Mouse (Mus musculus) forelimb bud, embryonic 11.5 days (tissue): ENCODE measurements at regions not wholly inside any gene's neighbourhood (a gene's known extent, or its start where the extent isn't known, plus 50 kb on each side); places are given as distances from the start of the nearest gene placed in this dataset.

Source experiments
- DNase-seq: peaks from one replicate; pipeline ENCODE4 v3.0.0-alpha.2; 2012; ENCODE audit warnings: low read depth, low spot score

DNA sequence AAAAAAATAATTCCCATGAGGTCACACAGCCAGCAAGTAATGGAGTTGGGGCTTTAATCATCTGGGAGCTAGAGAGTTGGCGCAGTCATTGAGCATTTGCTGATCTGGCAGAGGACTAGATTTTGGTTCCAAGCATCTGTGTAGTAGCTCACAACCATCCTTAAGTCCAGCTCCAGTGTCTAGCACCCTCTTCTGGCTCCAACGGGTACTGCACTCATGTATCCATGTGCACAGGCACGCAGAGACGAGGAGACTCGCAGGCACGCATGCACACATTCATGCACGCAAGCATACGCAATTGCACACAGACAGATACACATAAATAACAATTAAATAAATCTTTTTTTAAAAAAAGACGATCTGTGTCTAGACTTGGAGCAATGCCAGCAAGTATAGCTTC lies 455.5 kb upstream of the Tbx3 start:
- no peak for DNase-seq

DNA sequence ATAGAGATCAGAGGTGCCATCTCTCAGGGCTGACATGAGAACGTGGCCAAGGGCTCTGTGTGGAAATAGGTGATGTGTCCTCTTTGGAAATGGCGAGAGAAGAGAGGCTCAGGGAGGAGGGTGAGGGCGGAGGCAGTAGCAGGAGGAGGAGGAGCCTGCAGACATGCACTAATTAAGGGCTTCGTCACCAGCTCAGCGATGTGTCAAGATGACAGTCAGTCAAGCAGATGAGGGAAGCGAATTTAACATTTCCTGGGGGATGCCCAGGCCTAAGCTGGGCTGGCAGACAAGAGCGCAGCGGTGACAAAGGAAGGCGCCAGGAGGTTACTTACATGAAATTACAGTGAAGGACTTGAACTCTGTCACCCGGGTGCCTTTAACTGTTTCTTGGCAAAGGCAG lies 455.1 kb upstream of the Tbx3 start:
- DNase-seq: no peak

DNA sequence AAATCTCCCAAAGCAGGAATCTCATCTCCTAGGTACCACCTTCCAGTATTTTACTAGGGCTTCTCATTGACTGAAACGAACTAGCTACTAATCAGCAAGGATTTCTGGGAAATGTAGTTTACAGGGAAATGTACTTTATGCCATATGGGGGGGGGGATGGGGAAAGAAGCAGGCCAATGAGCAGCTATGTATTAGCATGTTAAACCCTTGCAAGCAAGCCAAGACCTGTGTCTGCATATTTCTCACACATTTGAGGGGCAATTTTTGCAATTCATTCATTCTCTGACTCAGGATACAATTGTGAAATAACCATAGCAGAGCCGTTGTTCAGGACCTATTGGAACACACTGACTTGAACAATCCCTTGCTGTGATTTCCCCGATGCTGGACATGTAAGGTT lies 454.3 kb upstream of the Tbx3 start:
- DNase-seq: no peak

DNA sequence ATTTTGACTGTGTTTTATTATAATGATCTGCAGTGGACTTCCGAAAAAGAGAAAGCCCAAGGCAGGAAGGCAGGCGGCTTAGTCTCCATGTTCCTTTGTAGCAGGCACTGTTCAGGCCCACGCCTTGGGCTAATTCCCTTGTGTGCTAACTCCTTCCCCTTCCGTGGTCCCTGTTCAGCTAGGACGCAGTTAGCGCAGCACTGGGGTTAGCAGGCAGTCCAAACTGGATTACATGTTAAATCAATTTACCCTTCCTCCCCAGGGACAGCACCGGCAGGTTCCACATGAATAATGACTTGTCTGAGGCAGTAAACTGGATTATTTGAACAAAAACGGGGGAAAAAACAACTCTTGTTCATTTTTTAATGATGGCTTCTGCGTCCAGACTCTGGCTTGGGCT lies 453.4 kb upstream of the Tbx3 start:
- peak; percentile 40 for DNase-seq

DNA sequence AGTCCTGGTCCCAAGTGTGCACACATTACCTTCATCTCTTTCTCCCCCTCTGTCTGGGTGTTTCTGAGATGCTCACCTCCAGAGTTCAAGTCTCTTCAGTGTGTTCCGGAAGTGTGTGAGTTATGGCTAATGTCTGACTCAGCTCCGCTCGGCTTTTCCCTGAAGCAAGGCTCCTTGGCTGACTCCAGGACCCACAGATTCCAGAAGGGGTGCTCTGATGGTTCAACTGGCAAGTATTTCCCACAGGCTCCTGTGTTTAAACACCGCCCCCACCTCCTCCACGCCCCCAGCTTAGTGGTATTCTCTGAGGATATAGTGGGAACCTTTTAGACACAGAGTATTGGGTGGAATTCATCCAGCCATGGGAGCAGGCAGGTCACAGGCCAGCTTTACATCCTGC lies 441.8 kb upstream of the Tbx3 start:
- no peak for DNase-seq

DNA sequence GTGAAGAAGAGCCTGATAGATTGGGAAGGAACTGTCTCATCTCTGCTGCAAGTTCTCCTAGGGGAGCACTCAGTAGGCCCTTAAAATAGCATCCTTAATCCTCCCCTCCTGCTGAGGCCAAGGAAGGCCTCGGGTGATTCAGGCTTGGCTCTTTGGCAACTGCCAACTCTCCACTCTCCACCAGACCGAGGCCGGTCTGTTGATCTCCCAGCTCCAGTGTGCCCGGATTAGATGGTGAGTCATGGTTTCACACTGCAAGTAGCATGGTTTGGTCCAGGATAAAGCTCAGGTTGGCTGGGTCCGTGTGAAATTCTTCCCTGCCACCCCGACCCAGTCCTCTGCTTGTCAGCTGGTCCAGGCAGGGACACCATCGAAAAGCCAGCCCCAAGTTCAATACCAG lies 437.5 kb upstream of the Tbx3 start:
- no peak for DNase-seq

DNA sequence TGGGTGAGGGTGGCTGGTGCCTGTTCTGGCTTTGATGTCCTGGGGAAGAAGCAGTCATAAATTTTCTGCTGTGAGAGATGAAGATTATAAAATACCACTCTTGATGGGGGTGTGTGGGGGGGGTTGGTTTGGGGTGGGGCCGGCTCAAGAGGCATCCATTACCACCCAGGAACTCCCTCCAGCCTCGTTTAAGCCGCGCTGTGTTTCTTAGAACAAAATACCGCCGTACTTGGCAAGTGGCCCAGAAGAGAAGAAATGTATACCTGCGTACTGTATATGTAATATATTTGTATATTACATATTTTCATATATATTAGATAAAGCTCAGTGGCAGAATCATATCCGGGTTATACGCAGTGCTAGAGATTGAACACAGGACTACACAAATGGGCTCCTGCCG lies 434.6 kb upstream of the Tbx3 start:
- no peak for DNase-seq

DNA sequence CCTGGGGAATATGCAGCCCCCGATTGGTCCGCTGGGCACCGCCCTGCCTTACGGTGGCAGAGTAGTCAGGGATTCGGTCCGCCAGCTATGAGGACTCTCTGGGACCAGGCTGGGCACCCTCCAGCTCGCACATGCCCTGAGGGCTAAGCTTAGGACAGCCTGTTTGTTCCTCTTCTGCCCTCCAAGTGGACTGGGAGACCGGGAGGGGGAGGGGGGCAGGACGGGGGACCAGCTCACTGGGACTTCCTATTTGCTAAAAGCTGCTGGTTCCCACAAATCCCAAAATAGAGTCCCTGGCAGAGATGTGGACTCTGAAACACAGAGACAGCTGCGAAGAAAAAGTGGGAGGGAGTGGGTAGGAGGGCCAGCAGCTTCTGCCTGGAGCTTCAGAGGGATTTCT lies 423.6 kb upstream of the Tbx3 start:
- no peak for DNase-seq

DNA sequence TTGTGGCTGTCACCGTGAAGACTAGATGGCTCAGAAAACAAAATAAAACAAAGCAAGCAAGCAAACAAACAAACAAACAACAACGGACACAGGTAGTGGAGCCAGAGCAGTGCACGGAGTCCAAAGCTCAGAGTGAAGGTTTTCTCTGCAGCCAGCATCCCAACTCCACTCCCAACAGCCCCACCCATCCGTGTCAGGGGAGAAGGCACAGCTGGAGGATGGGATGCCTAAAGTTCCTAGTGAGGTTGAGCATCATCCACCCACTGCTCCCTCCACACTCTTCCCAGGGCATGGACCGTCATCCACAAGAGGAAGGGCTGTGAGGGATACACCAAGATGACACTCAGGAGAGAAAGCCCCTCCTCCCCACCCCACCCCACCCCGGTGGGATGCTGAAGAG lies 421.8 kb upstream of the Tbx3 start:
- DNase-seq: no peak

DNA sequence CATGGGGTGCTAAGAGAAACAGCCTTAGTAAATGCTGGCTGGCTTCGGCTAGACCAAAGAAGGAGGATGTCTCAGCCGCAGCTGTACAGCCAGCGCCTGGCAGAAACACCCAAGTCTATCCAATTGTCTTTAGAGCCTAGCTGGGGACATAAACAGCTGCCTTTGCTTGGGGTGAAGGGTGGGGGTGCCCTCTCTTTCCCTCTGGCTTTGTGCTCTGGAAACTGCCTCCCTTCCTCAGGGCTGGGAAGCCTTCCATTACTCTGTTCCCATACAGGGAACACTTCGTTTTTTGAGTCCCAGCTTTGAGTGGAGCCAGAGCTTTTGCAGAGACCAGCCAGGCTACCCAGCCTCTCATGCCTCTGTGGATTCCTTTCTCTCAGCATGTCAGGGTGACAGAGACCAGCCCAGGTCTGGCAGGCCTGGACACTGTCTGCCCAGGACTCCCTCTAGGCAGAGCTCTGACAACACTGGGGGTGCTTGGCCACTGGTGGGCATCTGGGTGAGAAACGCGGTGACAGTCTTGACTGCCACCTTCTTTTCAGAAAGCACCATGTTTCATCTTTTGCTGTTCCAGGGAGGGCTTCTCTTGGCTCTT lies 421.2 kb upstream of the Tbx3 start:
- no peak for DNase-seq

DNA sequence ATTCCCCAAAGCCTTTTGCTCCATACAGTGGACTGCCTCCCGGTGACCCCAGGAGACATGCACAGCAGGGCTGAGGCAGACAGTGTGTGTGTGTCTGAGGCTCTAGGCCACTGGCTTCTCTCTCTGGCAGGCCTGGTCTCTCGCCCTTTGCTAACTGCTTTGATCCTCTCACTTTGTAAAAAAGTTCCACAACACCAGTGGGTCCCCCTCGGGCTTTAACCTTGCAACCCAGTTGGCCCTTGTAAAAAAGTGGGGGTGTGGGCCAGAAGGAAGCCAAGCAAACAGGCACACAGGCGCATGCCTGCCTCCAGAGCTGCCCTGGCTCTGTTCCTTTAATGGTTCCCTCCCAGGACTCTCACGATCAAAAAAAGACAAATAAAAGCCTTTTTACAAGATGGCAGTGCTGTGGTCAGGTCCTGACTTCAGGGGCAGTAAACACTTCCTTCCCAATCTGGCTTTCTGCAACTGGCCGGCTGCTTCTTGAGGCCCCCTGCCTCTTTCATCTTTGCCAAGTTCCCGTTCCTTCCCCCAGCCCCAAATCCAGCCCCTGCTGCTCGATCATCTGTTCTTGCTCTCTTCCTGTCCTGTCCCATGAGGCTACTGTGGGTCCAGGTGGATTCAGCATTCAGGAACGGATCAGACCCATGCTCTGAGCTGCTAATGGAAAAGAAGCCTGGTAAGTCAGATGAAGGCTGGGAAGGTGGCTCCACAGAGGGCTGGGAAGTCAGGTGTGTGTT lies 419.0 kb upstream of the Tbx3 start:
- DNase-seq: peak; percentile 68

DNA sequence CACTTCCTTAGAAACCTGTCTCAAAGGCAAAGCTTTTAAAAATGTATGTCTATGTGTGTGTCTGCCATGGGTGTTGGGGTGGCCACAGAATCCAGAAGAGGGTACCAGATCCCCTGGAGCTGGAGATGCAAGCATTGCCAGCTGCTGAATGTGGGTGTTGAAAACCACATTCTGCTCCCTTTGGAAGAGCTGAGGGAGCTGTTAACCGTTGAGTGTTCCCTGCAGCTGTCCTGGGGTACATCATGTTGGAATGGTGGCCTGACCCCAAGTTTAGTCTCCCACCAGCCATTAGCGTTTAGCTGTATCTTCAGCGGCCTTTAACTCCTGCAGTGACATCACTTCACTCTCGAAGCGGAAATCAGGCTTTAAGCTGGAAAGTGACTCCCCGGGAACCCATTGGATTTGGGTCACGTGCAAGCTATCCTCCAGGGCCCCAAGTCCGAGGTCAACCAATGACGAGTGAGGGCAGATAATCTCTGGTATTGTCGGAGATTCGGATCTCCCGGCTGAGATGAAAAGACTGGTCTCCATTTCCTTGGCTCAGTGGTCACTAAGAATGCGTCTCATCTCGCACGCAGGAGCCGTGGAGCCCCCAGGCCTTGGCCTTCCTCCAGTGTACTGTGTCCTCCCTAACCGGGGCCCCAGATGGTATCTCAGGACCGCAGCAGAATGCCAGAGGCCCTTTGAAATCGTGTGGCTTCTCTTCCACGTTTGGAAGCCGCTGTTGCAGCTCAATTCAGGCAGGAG lies 412.9 kb upstream of the Tbx3 start:
- no peak for DNase-seq

DNA sequence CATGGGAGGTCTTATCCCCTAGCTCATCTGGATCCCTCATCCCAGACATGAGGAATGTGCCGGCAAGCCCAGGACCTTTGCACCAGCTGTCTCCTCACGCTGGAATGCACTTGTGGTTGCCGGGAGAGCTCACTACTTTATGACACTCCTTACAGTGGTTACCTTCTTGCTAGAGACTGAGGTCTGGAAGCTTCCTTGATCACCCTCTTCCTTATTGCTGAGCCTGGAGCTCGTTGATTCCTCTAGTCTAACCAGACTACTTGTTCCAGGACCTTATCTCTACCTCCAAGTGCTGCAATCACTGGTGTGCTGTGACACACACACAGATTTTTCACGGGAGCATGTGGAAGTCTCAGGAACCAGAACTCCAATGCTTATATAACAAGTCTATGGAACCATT lies 411.6 kb upstream of the Tbx3 start:
- no peak for DNase-seq

DNA sequence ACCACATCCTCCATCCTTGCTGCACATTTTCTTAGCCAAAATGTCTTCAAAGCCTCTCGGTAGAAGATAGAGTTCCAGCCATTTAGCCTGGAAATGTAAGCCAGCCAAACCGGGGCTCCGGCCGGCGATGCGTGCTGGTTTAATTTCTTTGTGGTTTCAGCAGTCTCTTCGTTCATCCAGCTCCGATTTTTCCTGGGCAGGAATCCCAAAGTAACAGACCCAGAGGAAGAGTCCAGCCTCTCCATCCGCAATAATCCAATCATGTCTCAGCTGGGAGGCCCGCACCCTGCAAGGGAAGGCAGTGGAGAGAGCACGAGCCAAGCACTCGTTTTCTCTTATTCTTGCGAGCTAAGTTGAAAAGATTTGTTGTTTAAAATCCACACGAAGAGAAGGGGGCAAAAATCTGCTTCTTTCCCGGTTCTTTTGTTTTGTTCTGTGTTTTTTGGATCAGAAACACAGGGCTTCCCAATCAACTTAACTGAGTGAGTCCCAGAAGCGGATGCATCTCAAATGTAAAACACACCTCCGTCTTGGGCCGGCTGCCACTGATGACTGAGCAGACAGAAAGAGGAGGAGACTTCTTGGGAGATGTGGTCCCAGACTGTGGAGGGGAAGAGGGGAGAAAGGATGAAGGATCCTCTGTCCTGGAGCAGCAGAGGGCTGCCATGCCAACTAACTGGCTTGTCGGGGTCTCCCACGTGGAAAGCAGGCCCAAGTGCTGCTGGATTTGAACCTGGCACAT lies 405.1 kb upstream of the Tbx3 start:
- no peak for DNase-seq

DNA sequence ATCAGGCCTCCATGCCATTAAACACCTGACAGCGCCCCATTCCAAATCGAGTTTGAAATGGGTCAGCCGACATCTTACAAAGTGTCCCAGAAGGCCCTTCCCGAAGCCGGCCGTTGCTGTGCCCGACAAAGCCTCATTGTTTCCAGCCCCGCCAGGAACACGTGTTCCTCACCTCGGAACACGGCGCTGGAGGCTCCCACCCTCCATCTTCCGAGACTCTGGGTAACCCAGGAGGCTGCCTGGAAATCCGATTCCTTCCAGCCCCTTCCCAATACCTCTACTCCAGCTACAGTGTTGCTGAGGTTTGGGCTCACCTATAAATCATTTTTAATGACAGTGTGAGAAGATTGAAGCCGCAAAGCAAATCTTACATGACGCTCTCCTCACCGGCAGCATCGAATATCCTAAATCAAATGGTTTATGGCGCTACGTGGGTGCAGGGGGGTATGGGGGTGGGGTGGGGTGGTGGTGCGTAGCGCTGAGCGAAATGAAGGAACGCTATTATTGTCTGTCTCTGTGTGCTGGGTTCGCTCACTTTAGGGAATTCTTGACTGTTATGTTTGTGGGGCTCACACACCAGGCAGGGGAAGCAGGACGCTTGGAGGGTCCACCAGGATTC lies 399.1 kb upstream of the Tbx3 start:
- DNase-seq: peak; percentile 82

DNA sequence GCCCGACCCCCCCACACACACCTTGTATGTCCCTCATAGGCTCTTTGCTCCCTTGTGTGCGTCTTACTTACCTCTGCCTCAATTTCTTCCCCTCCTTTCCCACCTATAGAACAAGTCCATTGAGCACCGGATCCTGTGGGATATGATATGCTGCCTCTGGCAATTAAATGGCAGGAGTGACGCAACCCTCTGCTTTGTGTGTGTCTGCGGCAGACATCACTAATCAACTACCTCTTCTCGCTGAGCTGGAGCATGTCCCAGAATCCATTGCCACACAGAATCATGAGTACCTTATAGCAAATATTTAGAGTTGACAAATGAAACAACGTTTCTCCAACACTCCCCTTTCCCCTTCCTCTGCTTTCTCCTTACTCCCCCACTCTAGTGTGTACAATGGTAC lies 397.3 kb upstream of the Tbx3 start:
- DNase-seq: no peak

DNA sequence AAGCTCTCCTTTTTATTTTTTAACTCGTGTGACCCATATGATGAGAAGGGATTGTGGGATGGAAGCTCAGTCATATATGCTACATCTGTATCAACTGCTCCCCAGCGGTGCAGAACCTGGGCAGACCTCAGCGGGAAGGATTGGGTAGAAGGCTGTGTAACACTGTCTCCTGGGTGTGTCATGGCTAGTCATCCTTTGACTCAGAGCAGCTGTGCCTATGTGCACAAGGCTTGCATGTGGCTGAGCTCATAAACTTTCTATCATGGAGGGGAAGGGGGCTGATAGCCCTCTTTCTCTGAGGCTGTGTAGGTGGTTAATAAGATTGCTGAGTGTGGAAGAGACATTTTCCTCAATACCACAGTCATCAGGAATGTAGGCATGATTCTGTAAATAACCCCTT lies 396.9 kb upstream of the Tbx3 start:
- no peak for DNase-seq

DNA sequence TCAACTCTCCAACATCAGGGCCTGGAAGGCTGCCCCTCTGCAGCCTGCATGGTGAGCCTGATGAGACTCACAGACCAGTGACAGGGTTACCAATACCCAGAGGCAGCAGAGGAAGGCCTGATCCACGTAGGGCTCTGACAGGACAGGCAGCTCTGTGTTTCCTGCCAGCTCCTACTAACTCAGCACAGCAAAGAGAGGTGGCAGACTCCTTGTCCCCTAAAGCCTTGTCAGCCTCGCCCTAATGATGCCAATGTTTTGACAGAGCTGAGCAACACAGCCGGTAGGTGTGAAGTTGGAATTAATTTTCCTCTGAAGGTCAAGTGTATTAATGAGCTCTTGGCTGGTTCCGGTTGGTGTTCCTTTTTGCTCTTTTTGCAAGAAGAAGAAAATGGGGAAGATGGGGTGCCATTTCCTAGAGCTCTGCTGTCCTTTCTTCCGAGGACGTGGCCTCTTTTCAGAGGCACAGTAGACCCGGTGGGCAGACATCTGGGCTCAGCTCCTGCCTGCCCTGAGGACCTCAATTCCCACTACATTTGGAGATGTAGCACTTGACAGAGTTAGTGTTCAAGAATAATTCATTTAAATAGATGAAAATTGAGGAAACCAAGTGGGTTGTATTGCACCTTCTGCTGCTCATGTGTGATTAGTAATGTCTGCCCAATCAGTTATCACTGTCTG lies 395.5 kb upstream of the Tbx3 start:
- DNase-seq: no peak

DNA sequence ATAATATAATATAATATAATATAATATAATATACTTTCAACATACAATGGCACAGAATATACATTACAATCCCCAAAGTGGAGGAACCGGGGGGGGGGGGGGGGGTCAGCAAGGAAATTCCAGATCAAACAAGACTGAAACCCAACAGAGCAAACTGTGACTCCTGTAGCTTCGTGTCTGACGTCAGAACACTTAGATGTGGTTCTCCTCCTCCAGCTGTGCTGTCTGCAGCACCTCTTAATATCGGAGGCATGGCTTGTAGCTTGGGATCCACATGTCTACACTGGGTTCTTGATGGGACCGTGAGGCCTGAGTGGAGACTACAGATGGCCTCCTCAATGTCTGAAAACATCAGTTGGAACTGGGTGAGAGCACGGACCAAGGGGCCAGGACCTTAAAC lies 390.3 kb upstream of the Tbx3 start:
- no peak for DNase-seq

DNA sequence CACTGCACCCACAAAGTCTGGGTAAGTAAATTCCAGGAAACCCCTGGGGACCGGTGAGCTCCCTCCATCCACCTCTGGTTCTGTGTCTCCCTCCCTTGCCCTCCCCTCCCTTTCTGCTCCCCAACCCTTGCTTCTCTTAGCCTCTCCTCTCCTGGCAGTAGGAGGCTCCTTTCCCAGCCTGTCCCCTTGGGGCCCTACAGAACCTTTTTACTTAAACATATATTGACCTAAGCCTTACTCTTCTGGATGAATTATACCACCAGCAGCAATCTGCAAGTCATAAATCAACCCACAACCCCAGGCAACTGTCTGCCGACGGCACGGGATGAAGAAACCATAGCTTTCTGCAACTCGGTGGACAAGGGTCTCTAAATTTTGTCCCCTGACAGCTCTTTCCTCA lies 380.7 kb upstream of the Tbx3 start:
- no peak for DNase-seq

DNA sequence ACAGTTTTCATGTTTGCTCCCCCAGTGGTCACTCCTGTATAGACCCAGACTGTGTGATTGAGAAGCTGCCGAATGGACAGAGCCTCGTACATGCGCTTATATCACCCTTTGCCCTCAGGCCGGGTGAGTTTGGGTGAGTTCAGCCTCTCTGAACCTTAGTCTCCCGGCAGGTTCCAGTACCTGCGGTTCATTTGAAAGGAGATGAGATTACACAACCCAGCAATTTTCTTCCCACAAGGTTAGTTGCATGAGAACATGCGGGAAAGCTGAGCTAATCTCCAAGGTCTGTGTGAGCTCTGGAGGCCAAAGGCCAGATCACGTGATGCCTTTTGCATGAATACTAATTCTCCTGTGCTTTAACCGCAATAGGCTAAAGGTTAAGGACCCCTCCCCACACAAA lies 378.1 kb upstream of the Tbx3 start:
- no peak for DNase-seq
